31 mouse cellular contexts compared by ENCODE assay signal in genomic region chr12:59821698-59822097, GRCm38 (mm10).
"Had no signal": no experiment of that assay in that cellular context is flagged by ENCODE, and none has a peak within 500 bp of the region (broad histone marks: within the 10 kb centered on the region; RNA-seq: fewer than 3 reads in every experiment).

No protein-coding gene starts in this region.

- H3K9ac ChIP-seq: heart, embryonic 12.5 days; heart, embryonic 13.5 days; heart, embryonic 15.5 days; hindbrain, embryonic 12.5 days; hindbrain, embryonic 13.5 days; hindbrain, embryonic 14.5 days; hindbrain, embryonic 15.5 days; intestine, embryonic 15.5 days; kidney, embryonic 15.5 days had no signal

- H3K4me3 ChIP-seq: heart, embryonic 10.5 days; heart, embryonic 12.5 days; heart, embryonic 13.5 days; heart, embryonic 15.5 days; hindbrain, embryonic 10.5 days; hindbrain, embryonic 12.5 days; hindbrain, embryonic 13.5 days; hindbrain, embryonic 15.5 days; intestine, embryonic 15.5 days; kidney, embryonic 15.5 days; layer of hippocampus, adult 2 months; left cerebral cortex, adult 2 months had no signal

- DNase-seq: heart, postnatal 36 days; heart, postnatal 4 days; kidney, adult 11 months; kidney, adult 18-20 months; kidney, adult 2 months; kidney, adult 8-10 months; kidney, adult 9 months; kidney, postnatal 14 days; kidney, postnatal 25 days; kidney, postnatal 36 days; layer of hippocampus, adult 9-11 months; layer of hippocampus, postnatal 36 days had no signal

- ATAC-seq: hindbrain, embryonic 16.5 days; hindbrain, postnatal 0 days; inflammation-experienced regulatory T-cells, adult 6 months; intestine, embryonic 16.5 days; intestine, postnatal 0 days had no signal

- H3K9me3 ChIP-seq: heart, embryonic 10.5 days; heart, embryonic 12.5 days; heart, embryonic 13.5 days; heart, embryonic 15.5 days; hindbrain, embryonic 10.5 days; hindbrain, embryonic 12.5 days; hindbrain, embryonic 13.5 days; hindbrain, embryonic 15.5 days; intestine, embryonic 15.5 days; kidney, embryonic 15.5 days had no signal

- H3K36me3 ChIP-seq: heart, embryonic 10.5 days; heart, embryonic 12.5 days; heart, embryonic 13.5 days; heart, embryonic 15.5 days; hindbrain, embryonic 10.5 days; hindbrain, embryonic 12.5 days; hindbrain, embryonic 13.5 days; hindbrain, embryonic 15.5 days; intestine, embryonic 15.5 days; kidney, embryonic 15.5 days had no signal

- H3K27me3 ChIP-seq: heart, embryonic 12.5 days; heart, embryonic 13.5 days; heart, embryonic 15.5 days; hindbrain, embryonic 12.5 days; hindbrain, embryonic 13.5 days; hindbrain, embryonic 15.5 days; intestine, embryonic 15.5 days; kidney, embryonic 15.5 days had no signal

- H3K27ac ChIP-seq: heart, embryonic 10.5 days; heart, embryonic 13.5 days; heart, embryonic 15.5 days; hindbrain, embryonic 10.5 days; hindbrain, embryonic 12.5 days; hindbrain, embryonic 13.5 days; hindbrain, embryonic 14.5 days; hindbrain, embryonic 15.5 days; hindbrain, postnatal 0 days; kidney, embryonic 15.5 days; kidney, postnatal 0 days; left cerebral cortex, adult 2 months had no signal

- H3K4me2 ChIP-seq: heart, embryonic 12.5 days; heart, embryonic 13.5 days; heart, embryonic 15.5 days; hindbrain, embryonic 12.5 days; hindbrain, embryonic 13.5 days; hindbrain, embryonic 14.5 days; hindbrain, embryonic 15.5 days; intestine, embryonic 15.5 days; kidney, embryonic 15.5 days had no signal

- H3K4me1 ChIP-seq: heart, embryonic 10.5 days; heart, embryonic 12.5 days; heart, embryonic 13.5 days; heart, embryonic 15.5 days; hindbrain, embryonic 10.5 days; hindbrain, embryonic 12.5 days; hindbrain, embryonic 13.5 days; hindbrain, embryonic 15.5 days; intestine, embryonic 15.5 days; kidney, embryonic 15.5 days had no signal
